In the genomic region with DNA sequence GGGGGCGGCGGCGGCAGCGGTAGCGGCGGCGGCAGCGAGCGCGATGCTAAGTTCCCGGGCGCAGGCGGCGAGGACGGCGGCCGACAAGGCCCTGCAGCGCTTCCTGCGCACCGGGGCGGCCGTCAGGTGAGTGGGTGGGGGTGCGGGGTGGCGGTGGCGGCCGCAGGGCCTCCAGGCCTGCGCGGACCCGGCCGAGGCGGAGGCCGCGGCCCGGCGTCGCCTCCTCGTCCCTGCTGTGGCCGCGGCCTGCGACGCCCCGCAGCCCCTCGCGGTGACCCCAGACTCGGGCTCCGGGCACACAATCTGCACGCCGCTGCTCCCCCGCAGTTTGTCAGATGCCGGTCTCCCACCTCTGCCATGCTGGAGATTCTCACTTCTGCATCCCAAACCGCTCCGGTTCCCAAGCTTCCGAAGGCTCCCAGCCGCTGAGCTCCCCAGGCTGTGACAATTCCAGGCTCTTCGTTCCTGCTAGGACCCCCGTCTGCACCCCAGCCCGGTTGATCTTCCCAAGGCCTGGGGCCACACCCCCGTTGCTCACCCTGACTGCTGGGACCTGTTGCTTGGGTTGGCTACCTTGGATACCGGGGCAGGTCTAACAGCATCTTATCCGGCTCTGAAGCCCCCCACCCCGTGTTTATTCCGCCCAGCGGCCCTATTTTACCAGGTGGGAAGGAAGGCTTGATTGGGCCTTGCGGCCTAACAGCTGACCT, we compare ENCODE assay signal across 7 mouse cellular contexts. TPM values are rescaled to one million over a fixed set of nuclear protein-coding genes. Genes with fewer than 3 reads are reported as not detected.
DNase-seq lines count a peak whose midpoint lies in the region; ATAC-seq and TF ChIP-seq lines count a peak whose summit lies in the region.

No protein-coding gene starts in this region.

- H3K4me2 ChIP-seq in lung, embryonic 14.5 days = peak overlapping the region; percentile 94
- peak overlapping the region; percentile 83 for H3K4me2 ChIP-seq in liver, embryonic 15.5 days

- H3K4me3 ChIP-seq in lung, embryonic 14.5 days (ENCODE audit: low read depth, low read length) = peak overlapping the region; percentile 91
- H3K4me3 ChIP-seq in brown adipose tissue, adult 24 weeks (ENCODE audit: insufficient read depth, low read depth, low read length) = peak overlapping the region; percentile 76
- peak overlapping the region; percentile 73 for H3K4me3 ChIP-seq in liver, embryonic 15.5 days (replicated peaks)

- peak overlapping the region; percentile 89 for H3K9ac ChIP-seq in lung, embryonic 14.5 days
- peak overlapping the region; percentile 73 for H3K9ac ChIP-seq in liver, embryonic 15.5 days

- peaks cover 9% of the 10 kb centered on the region for H3K4me1 ChIP-seq in lung, embryonic 14.5 days (ENCODE audit: insufficient read depth)
- H3K4me1 ChIP-seq in brown adipose tissue, adult 24 weeks (ENCODE audit: control insufficient read depth, insufficient read depth, insufficient read length, low read length) = peaks cover 5% of the 10 kb centered on the region; the same call in 1 of the 2 replicates
- peaks cover 19% of the 10 kb centered on the region for H3K4me1 ChIP-seq in liver, embryonic 15.5 days (replicated peaks)

- ATAC-seq in lung, embryonic 14.5 days (ENCODE audit: insufficient read depth) = peak; percentile 74
- ATAC-seq in granulocyte monocyte progenitor cell, adult 5-6 weeks (replicated peaks; ENCODE audit: poor library complexity, severe bottlenecking) = peak; percentile 10; the same call in 1 of the 2 replicates
- peak; percentile 53 for ATAC-seq in liver, embryonic 15.5 days (ENCODE audit: insufficient read depth)

- no peaks in the 10 kb centered on the region for H3K27me3 ChIP-seq in lung, embryonic 14.5 days (ENCODE audit: insufficient read depth, low read length)
- H3K27me3 ChIP-seq in liver, embryonic 15.5 days = peaks cover 18% of the 10 kb centered on the region; the same call in 1 of the 2 replicates

- H3K9me3 ChIP-seq in lung, embryonic 14.5 days (ENCODE audit: low read depth, low read length) = no peaks in the 10 kb centered on the region
- no peaks in the 10 kb centered on the region for H3K9me3 ChIP-seq in liver, embryonic 15.5 days (replicated peaks)

- peaks cover 23% of the 10 kb centered on the region; the same call in 1 of the 2 replicates for H3K36me3 ChIP-seq in lung, embryonic 14.5 days (ENCODE audit: insufficient read depth)
- peaks cover 3% of the 10 kb centered on the region; the same call in 1 of the 2 replicates for H3K36me3 ChIP-seq in liver, embryonic 15.5 days (replicated peaks)

- peak overlapping the region; percentile 46; the same call in 1 of the 2 replicates for H3K27ac ChIP-seq in lung, embryonic 14.5 days (ENCODE audit: low read depth)
- H3K27ac ChIP-seq in brown adipose tissue, adult 24 weeks (replicated peaks; ENCODE audit: low read depth, low read length) = no peak overlapping the region
- no peak overlapping the region for H3K27ac ChIP-seq in liver, embryonic 15.5 days (replicated peaks)

- TF ChIP-seq CTCF in lung, embryonic 14.5 days (IDR thresholded peaks at IDR 0.05; ENCODE audit: low read depth) = no peak

- WGBS in lung, embryonic 14.5 days = 2% methylated on average over 62 of the region's 64 CpGs
- 2% methylated on average over 63 of the region's 64 CpGs for WGBS in liver, embryonic 15.5 days (ENCODE audit: insufficient replicate concordance)

- peak; percentile 16 for DNase-seq in lung, embryonic 14.5 days
- no peak for DNase-seq in lung, postnatal 25 days (ENCODE audit: low spot score)
- no peak for DNase-seq in yolk sac, embryonic 10.5 days (ENCODE audit: low spot score)
- DNase-seq in T-cell, adult 2 months (ENCODE audit: low spot score) = no peak

RNA-seq across cellular contexts. Expression of gene Svop, which starts 9.2 kb away (rescaled TPM):
- 0.11 and 0.22 TPM in 2 replicates for polyA plus RNA-seq in lung, embryonic 14.5 days (2014; fragmentation: Nextera tagmentation; extraction: Ambion mirVana)
- polyA plus RNA-seq in brown adipose tissue, adult 24 weeks (2012; ENCODE audit: insufficient read depth, insufficient read length, missing spikeins) = not detected in 2 replicates
- total RNA-seq in granulocyte monocyte progenitor cell, adult 5-6 weeks (2014; fragmentation: Nextera tagmentation) = not detected in 2 replicates
- not detected in 2 replicates for total RNA-seq in granulocyte monocyte progenitor cell, adult 5-6 weeks (2017)
- polyA plus RNA-seq in liver, embryonic 15.5 days (2015; fragmentation: Nextera tagmentation; extraction: Ambion mirVana) = not detected in 2 replicates

RNA-seq across cellular contexts. Expression of gene Alkbh2, which starts 27.5 kb away (rescaled TPM):
- polyA plus RNA-seq in lung, embryonic 14.5 days (2014; fragmentation: Nextera tagmentation; extraction: Ambion mirVana) = 8.9 and 11.3 TPM in 2 replicates
- polyA plus RNA-seq in brown adipose tissue, adult 24 weeks (2012; ENCODE audit: insufficient read depth, insufficient read length, missing spikeins) = 4.3 and 5.6 TPM in 2 replicates
- total RNA-seq in granulocyte monocyte progenitor cell, adult 5-6 weeks (2014; fragmentation: Nextera tagmentation) = 12.0 and 14.8 TPM in 2 replicates
- 2.4 and 9.2 TPM in 2 replicates for total RNA-seq in granulocyte monocyte progenitor cell, adult 5-6 weeks (2017)
- 3.1 and 4.1 TPM in 2 replicates for polyA plus RNA-seq in liver, embryonic 15.5 days (2015; fragmentation: Nextera tagmentation; extraction: Ambion mirVana)

RNA-seq across cellular contexts. Expression of gene Ung, which starts 29.6 kb away (rescaled TPM):
- polyA plus RNA-seq in lung, embryonic 14.5 days (2014; fragmentation: Nextera tagmentation; extraction: Ambion mirVana) = 44.0 and 44.2 TPM in 2 replicates
- polyA plus RNA-seq in brown adipose tissue, adult 24 weeks (2012; ENCODE audit: insufficient read depth, insufficient read length, missing spikeins) = 4.4 and 5.2 TPM in 2 replicates
- total RNA-seq in granulocyte monocyte progenitor cell, adult 5-6 weeks (2014; fragmentation: Nextera tagmentation) = 39.0 and 45.5 TPM in 2 replicates
- 23.6 and 38.6 TPM in 2 replicates for total RNA-seq in granulocyte monocyte progenitor cell, adult 5-6 weeks (2017)
- polyA plus RNA-seq in liver, embryonic 15.5 days (2015; fragmentation: Nextera tagmentation; extraction: Ambion mirVana) = 18.2 and 19.0 TPM in 2 replicates

RNA-seq across cellular contexts. Expression of gene Usp30, which starts 35.3 kb away (rescaled TPM):
- polyA plus RNA-seq in lung, embryonic 14.5 days (2014; fragmentation: Nextera tagmentation; extraction: Ambion mirVana) = 10.7 and 10.8 TPM in 2 replicates
- polyA plus RNA-seq in brown adipose tissue, adult 24 weeks (2012; ENCODE audit: insufficient read depth, insufficient read length, missing spikeins) = 5.3 and 6.4 TPM in 2 replicates
- total RNA-seq in granulocyte monocyte progenitor cell, adult 5-6 weeks (2014; fragmentation: Nextera tagmentation) = 5.5 and 6.5 TPM in 2 replicates
- 3.0 and 5.6 TPM in 2 replicates for total RNA-seq in granulocyte monocyte progenitor cell, adult 5-6 weeks (2017)
- 2.8 and 3.2 TPM in 2 replicates for polyA plus RNA-seq in liver, embryonic 15.5 days (2015; fragmentation: Nextera tagmentation; extraction: Ambion mirVana)

RNA-seq across cellular contexts. Expression of gene Acacb, which starts 45.8 kb away (rescaled TPM):
- 1.7 and 2.3 TPM in 2 replicates for polyA plus RNA-seq in lung, embryonic 14.5 days (2014; fragmentation: Nextera tagmentation; extraction: Ambion mirVana)
- polyA plus RNA-seq in brown adipose tissue, adult 24 weeks (2012; ENCODE audit: insufficient read depth, insufficient read length, missing spikeins) = 235 and 250 TPM in 2 replicates
- total RNA-seq in granulocyte monocyte progenitor cell, adult 5-6 weeks (2014; fragmentation: Nextera tagmentation) = 0.45 and 1.7 TPM in 2 replicates
- total RNA-seq in granulocyte monocyte progenitor cell, adult 5-6 weeks (2017) = 0.10 and 0.13 TPM in 2 replicates
- polyA plus RNA-seq in liver, embryonic 15.5 days (2015; fragmentation: Nextera tagmentation; extraction: Ambion mirVana) = 0.43 and 0.45 TPM in 2 replicates

Comparison
In these comparisons a context has a peak if more than half of its experiments do, and no peak if none do; other contexts are left out.
1. ATAC-seq: peak in every context shown above with its lines; median percentile 74 in lung, embryonic 14.5 days; 53 in liver, embryonic 15.5 days; 10 in granulocyte monocyte progenitor cell, adult 5-6 weeks.